Mouse (Mus musculus) stomach, postnatal 0 days (tissue): ENCODE results near the gene Nrsn2. TPM values are rescaled to one million over a fixed set of nuclear protein-coding genes. Genes with fewer than 3 reads are reported as not detected.

Experiments
- ATAC-seq: fragments of 200-750 bp; cut with Nextera tagmentation; 2 replicates; pipeline ENCODE4 v1.8.0; 2017; ENCODE audit not compliant: low FRiP score, low TSS enrichment
- DNase-seq: peaks from one replicate; pipeline ENCODE4 v3.0.0-alpha.2; 2016; ENCODE audit warnings: low spot score
- H3K27ac ChIP-seq: fragments of 300-500 bp; sonication (generic); replicated peaks from 2 replicates; pipeline ENCODE4 v1.5.1; 2014; ENCODE audit warnings: mild to moderate bottlenecking, control low read depth
- H3K27me3 ChIP-seq: fragments of 300-500 bp; sonication (generic); 2 replicates; pipeline ENCODE4 v1.6.1; 2014; ENCODE audit warnings: low read length; ENCODE audit not compliant: control insufficient read depth, insufficient read depth
- H3K36me3 ChIP-seq: fragments of 300-500 bp; sonication (generic); 2 replicates; pipeline ENCODE4 v1.6.1; 2014; ENCODE audit warnings: low read length, mixed read lengths; ENCODE audit not compliant: control insufficient read depth, insufficient read depth
- H3K4me1 ChIP-seq: fragments of 300-500 bp; sonication (generic); replicated peaks from 2 replicates; pipeline ENCODE4 v1.6.1; 2014; ENCODE audit warnings: antibody characterized with exemption; ENCODE audit not compliant: control insufficient read depth, insufficient read depth
- H3K4me2 ChIP-seq: fragments of 300-500 bp; sonication (generic); replicated peaks from 2 replicates; pipeline ENCODE4 v1.6.1; 2014; ENCODE audit warnings: low read depth, mild to moderate bottlenecking, control low read depth, moderate library complexity
- H3K4me3 ChIP-seq: fragments of 300-500 bp; sonication (generic); 2 replicates; pipeline ENCODE4 v1.5.1; 2014; ENCODE audit warnings: low read depth, low read length, control low read depth
- H3K9ac ChIP-seq: fragments of 300-500 bp; sonication (generic); 2 replicates; pipeline ENCODE4 v1.6.1; 2014; ENCODE audit warnings: mild to moderate bottlenecking, low read length, control low read depth, mixed read lengths
- H3K9me3 ChIP-seq: fragments of 300-500 bp; sonication (generic); 2 replicates; pipeline ENCODE4 v1.6.1; 2016; ENCODE audit warnings: low read length; ENCODE audit not compliant: control insufficient read depth
- CTCF ChIP-seq: IDR thresholded peaks from 2 replicates; pipeline ENCODE4 v1.5.1; 2016; ENCODE audit warnings: antibody characterized with exemption, low read depth, mild to moderate bottlenecking, moderate library complexity
- EP300 ChIP-seq: optimal IDR thresholded peaks from 2 replicates; pipeline ENCODE3; 2016; ENCODE audit warnings: antibody characterized with exemption
- WGBS: fragments of 180-500 bp; shearing (Covaris S2); extraction: QIAGEN DNeasy Blood & Tissue Kit; methylation state at CpG from one replicate; pipeline ENCODE4 v1.1.7; 2014; 5-methylcytosine and 5-hydroxymethylcytosine counted together
- polyA plus RNA-seq: library from polyadenylated mRNA; unstranded; fragments of >200 nt; fragmentation: Nextera tagmentation; extraction: Ambion mirVana; gene quantifications from 2 replicates; pipeline ENCODE4 v1.2.1, GENCODE M21; 2015

The Nrsn2 gene
- polyA plus RNA-seq, 1 experiment from 2014 or later, result 1.1 TPM

DNA sequence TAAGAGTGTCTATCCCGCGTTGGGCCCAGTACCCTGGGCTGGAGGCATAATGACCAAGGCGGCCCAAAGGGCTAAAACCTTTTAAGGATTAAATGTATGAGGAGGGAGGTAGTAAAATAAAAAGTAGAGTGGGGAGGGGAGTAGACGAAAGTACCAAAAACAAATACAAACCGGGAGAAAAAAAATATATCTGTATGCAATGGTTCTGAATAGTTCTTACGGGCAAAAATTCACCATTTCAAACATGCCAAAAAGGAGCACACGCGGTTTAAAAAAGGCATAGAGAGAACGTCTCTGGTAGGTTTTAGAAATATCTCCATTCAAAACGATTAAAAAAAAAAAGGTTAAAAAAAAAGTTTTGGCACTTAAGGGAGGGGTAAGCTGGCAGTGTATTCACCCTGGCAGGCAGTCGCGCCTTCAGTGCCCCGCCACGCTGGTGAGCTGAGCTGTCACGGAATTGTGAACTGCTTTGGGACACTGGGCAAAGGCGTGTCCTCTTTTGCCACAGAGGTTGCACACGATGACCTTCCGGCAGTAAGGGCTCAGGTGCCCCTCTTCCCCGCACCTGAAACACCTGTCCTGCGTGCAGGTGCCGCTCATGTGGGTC lies 36.8 kb upstream of the Nrsn2 start:
- Histone ChIP-seq H3K9me3 (no peaks in the 10 kb centered on the region), H3K27me3 (no peaks in the 10 kb centered on the region), H3K9ac (peak overlapping the region; percentile 94), H3K4me3 (peak overlapping the region; percentile 96), H3K4me1 (peaks cover 3% of the 10 kb centered on the region), H3K4me2 (peak overlapping the region; percentile 79), H3K36me3 (no peaks in the 10 kb centered on the region), H3K27ac (peak overlapping the region; percentile 98)
- 5% methylated on average over 21 of the region's 21 CpGs for WGBS
- DNase-seq (peak; percentile 44), ATAC-seq (no peak; the same call in 1 of the 2 replicates)
- TF ChIP-seq EP300, result no peak

DNA sequence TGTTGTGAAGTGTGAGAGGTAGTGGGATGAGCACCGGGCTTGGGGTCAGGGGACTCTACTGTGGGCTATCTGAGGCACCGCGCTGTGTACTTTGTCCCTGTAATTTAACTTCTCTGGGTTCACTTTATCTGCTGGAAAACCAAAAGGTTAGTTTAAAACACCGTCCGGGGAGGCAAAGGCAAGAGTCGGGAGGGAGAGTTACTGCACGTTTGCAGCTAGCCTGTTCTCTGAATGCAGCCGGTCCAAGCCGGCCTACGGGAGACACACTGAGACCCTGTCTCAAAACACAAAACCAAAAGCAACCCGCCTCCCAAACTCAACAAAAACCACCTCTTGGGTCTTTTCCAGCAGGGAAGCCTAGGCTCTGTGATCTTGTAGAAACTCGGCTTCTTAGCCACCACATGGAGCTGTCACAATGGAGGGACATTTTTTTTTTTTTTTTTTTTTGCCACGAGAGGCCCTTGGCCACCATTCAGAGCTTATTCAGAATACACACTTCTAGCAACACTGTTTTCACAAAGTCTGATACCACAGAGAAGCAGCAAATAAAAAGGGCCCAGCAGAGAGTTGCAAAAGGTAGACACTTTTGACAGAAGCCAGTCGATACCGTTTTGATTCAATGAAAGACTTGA lies 36.2 kb upstream of the Nrsn2 start:
- peaks cover 3% of the 10 kb centered on the region for H3K4me1 ChIP-seq
- DNase-seq, result no peak

GRCm38 (mm10) chr2:152411471-152411870 lies 35.0 kb upstream of the Nrsn2 start:
- no peak for ATAC-seq
- no peaks in the 10 kb centered on the region for H3K9me3 ChIP-seq
- H3K9ac ChIP-seq, result peak overlapping the region; percentile 50
- no peaks in the 10 kb centered on the region for H3K36me3 ChIP-seq
- H3K4me3 ChIP-seq, result peak overlapping the region; percentile 96; the same call in 1 of the 2 replicates
- H3K27me3 ChIP-seq, result no peaks in the 10 kb centered on the region
- peak overlapping the region; percentile 79 for H3K4me2 ChIP-seq
- peaks cover 3% of the 10 kb centered on the region for H3K4me1 ChIP-seq
- WGBS, result 20% methylated on average over 7 of the region's 7 CpGs
- no peak for DNase-seq
- TF ChIP-seq EP300 (no peak), CTCF (no peak)
- H3K27ac ChIP-seq, result peak overlapping the region; percentile 96

More for the DNA sequence above, 36.2 kb upstream of the Nrsn2 start:
- Histone ChIP-seq H3K36me3 (no peaks in the 10 kb centered on the region), H3K27ac (peak overlapping the region; percentile 77), H3K9ac (peak overlapping the region; percentile 56), H3K9me3 (no peaks in the 10 kb centered on the region), H3K4me3 (peak overlapping the region; percentile 96), H3K27me3 (no peaks in the 10 kb centered on the region), H3K4me2 (peak overlapping the region; percentile 79)
- no peak for TF ChIP-seq CTCF
- no peak for TF ChIP-seq EP300
- 11% methylated on average over 15 of the region's 15 CpGs for WGBS
- no peak for ATAC-seq

DNA sequence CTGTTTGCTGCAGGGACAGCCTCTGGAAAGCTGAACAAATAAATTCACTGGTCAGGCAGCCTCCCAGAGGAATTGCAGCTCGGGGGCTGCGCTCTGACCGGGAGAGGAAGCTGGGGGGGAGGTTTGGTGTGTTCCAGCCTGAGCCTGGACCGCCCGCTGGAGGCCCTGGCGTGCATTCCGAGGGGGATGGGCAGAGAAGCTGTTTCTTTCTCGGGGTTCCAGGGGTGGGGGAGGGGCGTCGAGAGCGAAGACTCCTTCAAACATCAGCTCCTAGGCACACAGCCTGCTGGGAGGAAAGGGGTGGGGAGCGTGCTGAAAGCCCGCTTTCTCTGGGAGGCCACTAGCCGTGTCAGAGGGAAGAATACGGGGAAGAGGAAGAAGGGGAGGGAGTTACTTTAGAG lies 34.5 kb upstream of the Nrsn2 start:
- Histone ChIP-seq H3K9me3 (no peaks in the 10 kb centered on the region), H3K27me3 (no peaks in the 10 kb centered on the region), H3K9ac (peak overlapping the region; percentile 50), H3K27ac (peak overlapping the region; percentile 96), H3K4me1 (peaks cover 3% of the 10 kb centered on the region), H3K36me3 (no peaks in the 10 kb centered on the region), H3K4me3 (peak overlapping the region; percentile 96; the same call in 1 of the 2 replicates), H3K4me2 (peak overlapping the region; percentile 79)
- TF ChIP-seq CTCF (no peak), EP300 (no peak)
- DNase-seq (peak; percentile 87), ATAC-seq (peak; percentile 66)
- 6% methylated on average over 13 of the region's 15 CpGs for WGBS

DNA sequence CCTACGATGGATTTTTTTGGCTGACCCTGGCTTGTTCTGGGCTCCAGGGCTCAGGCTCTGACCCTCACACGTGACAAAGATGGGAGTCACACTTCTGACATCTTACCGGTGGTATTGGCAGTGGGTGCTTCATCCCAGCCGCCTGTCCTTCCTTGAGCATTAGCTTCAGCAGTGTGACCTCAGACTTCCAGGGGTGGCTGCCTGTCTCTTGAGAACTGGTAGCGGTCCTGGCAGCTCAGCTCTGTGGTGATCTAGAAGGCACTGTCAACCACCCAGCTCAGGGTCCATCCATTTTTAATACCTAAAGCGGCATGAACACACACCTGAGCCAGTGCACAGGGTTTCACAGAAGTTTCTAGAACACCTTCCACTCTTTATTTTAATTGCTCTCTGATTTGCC lies 33.3 kb upstream of the Nrsn2 start:
- Histone ChIP-seq H3K9ac (no peak overlapping the region), H3K9me3 (no peaks in the 10 kb centered on the region), H3K4me3 (no peak overlapping the region), H3K27ac (peak overlapping the region; percentile 96; the same call in 1 of the 2 replicates), H3K27me3 (no peaks in the 10 kb centered on the region), H3K4me1 (peaks cover 3% of the 10 kb centered on the region), H3K36me3 (no peaks in the 10 kb centered on the region), H3K4me2 (no peak overlapping the region)
- DNase-seq (no peak), ATAC-seq (no peak)
- WGBS, result 67% methylated on average over 6 of the region's 6 CpGs
- TF ChIP-seq EP300 (no peak), CTCF (no peak)

DNA sequence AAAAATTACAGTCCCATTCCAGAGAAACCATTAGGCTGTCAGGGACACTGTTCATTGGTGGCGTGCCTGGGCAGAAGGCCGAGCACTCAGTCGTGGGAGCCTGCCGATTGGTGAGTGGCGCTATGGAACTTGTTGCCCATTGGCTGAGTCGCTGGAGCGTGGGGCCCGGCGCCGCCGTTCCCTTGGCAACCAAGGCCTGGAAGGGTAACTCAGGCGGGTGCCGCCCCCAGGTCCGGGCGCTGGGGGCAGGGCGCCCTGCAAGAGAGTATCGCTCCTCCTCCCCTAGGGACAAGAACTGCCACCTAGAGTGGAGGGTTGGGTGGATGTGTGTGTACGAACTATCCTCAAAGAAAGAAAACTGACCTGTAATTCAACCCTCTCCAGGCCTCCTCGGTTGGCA lies 29.7 kb upstream of the Nrsn2 start:
- DNase-seq (peak; percentile 95), ATAC-seq (peak; percentile 97)
- WGBS, result under 1% methylated on average over 19 of the region's 19 CpGs
- Histone ChIP-seq H3K27ac (peak overlapping the region; percentile 67), H3K9me3 (no peaks in the 10 kb centered on the region), H3K4me3 (peak overlapping the region; percentile 29), H3K36me3 (no peaks in the 10 kb centered on the region), H3K9ac (peak overlapping the region; percentile 41; the same call in 1 of the 2 replicates), H3K27me3 (no peaks in the 10 kb centered on the region), H3K4me1 (peaks cover 3% of the 10 kb centered on the region), H3K4me2 (peak overlapping the region; percentile 61)
- TF ChIP-seq CTCF (no peak), EP300 (no peak)
